Mouse (Mus musculus) stomach, postnatal 0 days (tissue): ENCODE measurements at regions not wholly inside any gene's neighbourhood (a gene's known extent, or its start where the extent isn't known, plus 50 kb on each side); places are given as distances from the start of the nearest gene placed in this dataset.

Experiments used
- CTCF ChIP-seq: IDR thresholded peaks from 2 replicates; pipeline ENCODE4 v1.5.1; 2016; ENCODE audit warnings: antibody characterized with exemption, low read depth, mild to moderate bottlenecking, moderate library complexity
- EP300 ChIP-seq: optimal IDR thresholded peaks from 2 replicates; pipeline ENCODE3; 2016; ENCODE audit warnings: antibody characterized with exemption

- TF ChIP-seq CTCF (no peak), EP300 (no peak)
These were observed 534.2 kb upstream of the 4930452B06Rik start for GRCm38 (mm10) chr14:9200246-9200645.
